Comparison of ENCODE assay signal across 1 mouse cellular context in the genomic region with DNA sequence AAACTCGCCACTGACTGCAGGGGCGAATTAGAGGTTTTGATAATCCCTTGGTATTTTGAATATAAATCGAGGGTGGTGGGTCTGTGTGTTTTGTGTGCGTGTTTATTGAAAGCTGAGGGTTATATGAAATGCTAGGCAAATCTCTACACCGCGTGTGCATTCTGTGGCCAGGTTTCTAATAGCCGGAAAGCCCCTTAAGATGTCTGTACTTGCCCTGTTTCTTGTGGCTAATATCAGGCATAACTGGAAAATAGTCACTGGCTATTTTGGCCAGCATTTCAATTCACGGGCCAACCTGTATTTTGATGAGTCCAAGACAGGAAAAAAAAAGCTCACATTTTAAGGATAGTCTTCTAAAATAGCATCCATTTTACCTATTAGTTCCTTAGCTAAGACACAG.
TF ChIP-seq lines count a peak whose summit lies in the region.

No protein-coding gene starts in this region.

TF ChIP-seq in CH12.LX, 34 proteins besides CTCF, POLR2A, EP300 and RAD21 (continued from another document):
- TF ChIP-seq CHD2 (IDR thresholded peaks at IDR 0.05; ENCODE audit: low read length) = 0 out of 2 replicates have a peak, but pooled peaks have one; percentile 16
- TF ChIP-seq USF2 (conservative IDR thresholded peaks at IDR 0.05; ENCODE audit: low read depth, low read length) = no peak
- TF ChIP-seq GABPA (IDR thresholded peaks at IDR 0.05; ENCODE audit: insufficient replicate concordance, low read depth, low read length) = no peak
- TF ChIP-seq JUN (IDR thresholded peaks at IDR 0.05; ENCODE audit: insufficient read depth, low read depth, low read length) = no peak
- TF ChIP-seq ETS1 (conservative IDR thresholded peaks at IDR 0.05; ENCODE audit: low read depth, low read length) = peak; percentile 59; the same call in 1 of the 2 replicates
- peak; percentile 94 for TF ChIP-seq MEF2A (IDR thresholded peaks at IDR 0.05; ENCODE audit: borderline replicate concordance, low read depth, low read length)
- no peak; the same call in 1 of the 2 replicates for TF ChIP-seq RCOR1 (conservative IDR thresholded peaks at IDR 0.05; ENCODE audit: low read depth, low read length)
TF ChIP-seq in CH12.LX: peak in this region for 8.
